Mouse (Mus musculus): ENCODE measurements around the gene Notch1.

DNA sequence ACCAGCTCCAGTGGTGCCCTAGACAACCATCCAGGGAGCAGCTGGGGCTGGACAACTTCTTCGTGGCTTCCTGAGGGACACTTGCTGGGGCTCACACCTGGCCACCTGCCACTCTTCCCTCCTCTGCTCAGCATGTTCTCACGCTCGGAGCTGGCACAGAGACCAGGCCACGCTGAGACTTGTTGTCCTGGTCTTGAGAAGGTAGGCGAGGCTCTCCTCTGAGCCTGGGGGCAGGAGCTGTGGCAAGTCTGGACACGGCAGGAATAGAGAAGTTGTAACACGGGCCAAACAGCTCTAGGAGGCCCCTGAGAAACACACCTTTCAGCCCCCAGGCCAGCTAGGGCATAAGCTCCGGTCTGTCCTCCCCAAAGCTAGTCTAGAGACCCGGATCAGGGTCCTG is 37.4 kb upstream of the Notch1 start:
- TF ChIP-seq E2F4 (IDR thresholded peaks at IDR 0.05; ENCODE audit: borderline replicate concordance, low read depth, low read length) (no peak), POLR2A (IDR thresholded peaks at IDR 0.05; ENCODE audit: control insufficient read depth in 1 of 2, insufficient read depth in 1 of 2, low read depth in 1 of 2, low read length in 2 of 2, poor library complexity in 1 of 2) (no peak), TAL1 (IDR thresholded peaks at IDR 0.05; ENCODE audit: low read length) (no peak), CTCF (IDR thresholded peaks at IDR 0.05 in 2 of 3, conservative IDR thresholded peaks at IDR 0.05 in 1 of 3; ENCODE audit: control insufficient read depth in 1 of 3, insufficient read depth in 1 of 3, low read depth in 2 of 3, low read length in 3 of 3, poor library complexity in 1 of 3, severe bottlenecking in 1 of 3) (no peak), ETS1 (IDR thresholded peaks at IDR 0.05; ENCODE audit: low read depth, low read length) (no peak), HCFC1 (IDR thresholded peaks at IDR 0.05; ENCODE audit: low read depth, low read length) (no peak), CHD2 (IDR thresholded peaks at IDR 0.05; ENCODE audit: low read length) (no peak), EP300 (IDR thresholded peaks at IDR 0.05; ENCODE audit: low read depth in 1 of 2, low read length in 2 of 2) (no peak), RCOR1 (IDR thresholded peaks at IDR 0.05; ENCODE audit: low read depth, low read length) (no peak), NRF1 (IDR thresholded peaks at IDR 0.05; ENCODE audit: insufficient read depth, low read depth, low read length, poor library complexity, severe bottlenecking) (no peak), MAZ (IDR thresholded peaks at IDR 0.05; ENCODE audit: low read depth, low read length) (no peak), USF1 (IDR thresholded peaks at IDR 0.05; ENCODE audit: low read depth, low read length) (no peak)

All from MEL (cell line).